Mouse (Mus musculus): ENCODE measurements around the gene Cachd1. TPM values are rescaled to one million over a fixed set of nuclear protein-coding genes. Genes with fewer than 3 reads are reported as not detected.

Cachd1 gene
- polyA plus RNA-seq, 1 experiment from 2014 or later: 31.1 TPM

GRCm38 (mm10) chr4:100973641-100974454 is 197.4 kb downstream of the Cachd1 start:
- H3K9me3 ChIP-seq (replicated peaks; ENCODE audit: control insufficient read depth, low read length, poor library complexity, severe bottlenecking): no peaks in the 10 kb centered on the region
- peaks cover 9% of the 10 kb centered on the region for H3K4me1 ChIP-seq (ENCODE audit: control insufficient read depth, insufficient read depth, low read length)
- 14% methylated on average over 16 of the region's 16 CpGs for WGBS
- H3K4me2 ChIP-seq (ENCODE audit: low read length): no peak overlapping the region
- ATAC-seq: peak; percentile 92
- peak overlapping the region; percentile 51 for H3K27ac ChIP-seq (ENCODE audit: low read length)
- no peaks in the 10 kb centered on the region for H3K27me3 ChIP-seq (ENCODE audit: control insufficient read depth, insufficient read depth, low read depth, low read length)
- no peak overlapping the region for H3K9ac ChIP-seq (ENCODE audit: low read depth, low read length)
- H3K4me3 ChIP-seq (ENCODE audit: low read depth, low read length): no peak overlapping the region
- peaks cover 13% of the 10 kb centered on the region for H3K36me3 ChIP-seq (ENCODE audit: control insufficient read depth, insufficient read depth, low read length)

GRCm38 (mm10) chr4:100974455-100975035 is 198.1 kb downstream of the Cachd1 start:
- H3K4me2 ChIP-seq (ENCODE audit: low read length): no peak overlapping the region
- H3K4me3 ChIP-seq (ENCODE audit: low read depth, low read length): no peak overlapping the region
- H3K27me3 ChIP-seq (ENCODE audit: control insufficient read depth, insufficient read depth, low read depth, low read length): no peaks in the 10 kb centered on the region
- H3K27ac ChIP-seq (ENCODE audit: low read length): peak overlapping the region; percentile 51
- peak; percentile 62 for ATAC-seq
- H3K9me3 ChIP-seq (replicated peaks; ENCODE audit: control insufficient read depth, low read length, poor library complexity, severe bottlenecking): no peaks in the 10 kb centered on the region
- peaks cover 9% of the 10 kb centered on the region for H3K4me1 ChIP-seq (ENCODE audit: control insufficient read depth, insufficient read depth, low read length)
- H3K36me3 ChIP-seq (ENCODE audit: control insufficient read depth, insufficient read depth, low read length): peaks cover 7% of the 10 kb centered on the region
- H3K9ac ChIP-seq (ENCODE audit: low read depth, low read length): no peak overlapping the region
- 24% methylated on average over 14 of the region's 14 CpGs for WGBS

GRCm38 (mm10) chr4:100977522-100977921 is 201.0 kb downstream of the Cachd1 start:
- 91% methylated on average over 7 of the region's 7 CpGs for WGBS

GRCm38 (mm10) chr4:100987187-100987586 is 210.7 kb downstream of the Cachd1 start:
- peaks cover 10% of the 10 kb centered on the region; the same call in 1 of the 2 replicates for H3K36me3 ChIP-seq (ENCODE audit: control insufficient read depth, insufficient read depth, low read length)
- peaks cover 3% of the 10 kb centered on the region for H3K4me1 ChIP-seq (ENCODE audit: control insufficient read depth, insufficient read depth, low read length)
- ATAC-seq: no peak

More at GRCm38 (mm10) chr4:100977522-100977921, 201.0 kb downstream of the Cachd1 start:
- Histone ChIP-seq H3K27ac (ENCODE audit: low read length) (no peak overlapping the region), H3K9me3 (replicated peaks; ENCODE audit: control insufficient read depth, low read length, poor library complexity, severe bottlenecking) (no peaks in the 10 kb centered on the region), H3K36me3 (ENCODE audit: control insufficient read depth, insufficient read depth, low read length) (peaks cover 2% of the 10 kb centered on the region; the same call in 1 of the 2 replicates), H3K4me3 (ENCODE audit: low read depth, low read length) (no peak overlapping the region), H3K27me3 (ENCODE audit: control insufficient read depth, insufficient read depth, low read depth, low read length) (no peaks in the 10 kb centered on the region), H3K4me1 (ENCODE audit: control insufficient read depth, insufficient read depth, low read length) (peaks cover 15% of the 10 kb centered on the region), H3K9ac (ENCODE audit: low read depth, low read length) (no peak overlapping the region), H3K4me2 (ENCODE audit: low read length) (no peak overlapping the region)
- ATAC-seq: no peak

GRCm38 (mm10) chr4:100988231-100988799 is 211.8 kb downstream of the Cachd1 start:
- no peaks in the 10 kb centered on the region for H3K9me3 ChIP-seq (replicated peaks; ENCODE audit: control insufficient read depth, low read length, poor library complexity, severe bottlenecking)
- no peak overlapping the region for H3K4me2 ChIP-seq (ENCODE audit: low read length)
- 48% methylated on average over 8 of the region's 8 CpGs for WGBS
- H3K9ac ChIP-seq (ENCODE audit: low read depth, low read length): no peak overlapping the region
- no peak overlapping the region for H3K4me3 ChIP-seq (ENCODE audit: low read depth, low read length)
- H3K36me3 ChIP-seq (ENCODE audit: control insufficient read depth, insufficient read depth, low read length): peaks cover 10% of the 10 kb centered on the region; the same call in 1 of the 2 replicates
- no peaks in the 10 kb centered on the region for H3K27me3 ChIP-seq (ENCODE audit: control insufficient read depth, insufficient read depth, low read depth, low read length)
- H3K27ac ChIP-seq (ENCODE audit: low read length): peak overlapping the region; percentile 61
- peak; percentile 43; the same call in 1 of the 2 replicates for ATAC-seq
- H3K4me1 ChIP-seq (ENCODE audit: control insufficient read depth, insufficient read depth, low read length): peaks cover 7% of the 10 kb centered on the region

More at GRCm38 (mm10) chr4:100987187-100987586, 210.7 kb downstream of the Cachd1 start:
- H3K27ac ChIP-seq (ENCODE audit: low read length): no peak overlapping the region
- H3K4me3 ChIP-seq (ENCODE audit: low read depth, low read length): no peak overlapping the region
- WGBS: 85% methylated on average over 1 of the region's 1 CpGs
- no peaks in the 10 kb centered on the region for H3K27me3 ChIP-seq (ENCODE audit: control insufficient read depth, insufficient read depth, low read depth, low read length)
- no peak overlapping the region for H3K9ac ChIP-seq (ENCODE audit: low read depth, low read length)
- H3K9me3 ChIP-seq (replicated peaks; ENCODE audit: control insufficient read depth, low read length, poor library complexity, severe bottlenecking): no peaks in the 10 kb centered on the region
- no peak overlapping the region for H3K4me2 ChIP-seq (ENCODE audit: low read length)

- Histone ChIP-seq H3K27me3 (ENCODE audit: control insufficient read depth, insufficient read depth, low read depth, low read length) (no peaks in the 10 kb centered on the region), H3K4me2 (ENCODE audit: low read length) (no peak overlapping the region), H3K27ac (ENCODE audit: low read length) (no peak overlapping the region), H3K4me3 (ENCODE audit: low read depth, low read length) (no peak overlapping the region), H3K36me3 (ENCODE audit: control insufficient read depth, insufficient read depth, low read length) (peaks cover 10% of the 10 kb centered on the region; the same call in 1 of the 2 replicates), H3K4me1 (ENCODE audit: control insufficient read depth, insufficient read depth, low read length) (peaks cover 22% of the 10 kb centered on the region), H3K9ac (ENCODE audit: low read depth, low read length) (no peak overlapping the region), H3K9me3 (replicated peaks; ENCODE audit: control insufficient read depth, low read length, poor library complexity, severe bottlenecking) (no peaks in the 10 kb centered on the region)
- no peak for ATAC-seq
- 26% methylated on average over 4 of the region's 4 CpGs for WGBS
Measured at GRCm38 (mm10) chr4:100990996-100991395, 214.5 kb downstream of the Cachd1 start.

GRCm38 (mm10) chr4:100992086-100992485 is 215.6 kb downstream of the Cachd1 start:
- Histone ChIP-seq H3K4me3 (ENCODE audit: low read depth, low read length) (no peak overlapping the region), H3K9me3 (replicated peaks; ENCODE audit: control insufficient read depth, low read length, poor library complexity, severe bottlenecking) (no peaks in the 10 kb centered on the region), H3K27ac (ENCODE audit: low read length) (no peak overlapping the region), H3K27me3 (ENCODE audit: control insufficient read depth, insufficient read depth, low read depth, low read length) (no peaks in the 10 kb centered on the region), H3K36me3 (ENCODE audit: control insufficient read depth, insufficient read depth, low read length) (0 out of 2 replicates have a peak, but pooled peaks cover 7% of the 10 kb centered on the region), H3K9ac (ENCODE audit: low read depth, low read length) (no peak overlapping the region), H3K4me2 (ENCODE audit: low read length) (no peak overlapping the region), H3K4me1 (ENCODE audit: control insufficient read depth, insufficient read depth, low read length) (peaks cover 32% of the 10 kb centered on the region)
- 88% methylated on average over 6 of the region's 6 CpGs for WGBS
- no peak for ATAC-seq

GRCm38 (mm10) chr4:100994442-100995255 is 218.2 kb downstream of the Cachd1 start:
- 38% methylated on average over 18 of the region's 18 CpGs for WGBS
- peaks cover 45% of the 10 kb centered on the region for H3K4me1 ChIP-seq (ENCODE audit: control insufficient read depth, insufficient read depth, low read length)
- no peak overlapping the region for H3K9ac ChIP-seq (ENCODE audit: low read depth, low read length)
- no peak overlapping the region for H3K27ac ChIP-seq (ENCODE audit: low read length)
- H3K36me3 ChIP-seq (ENCODE audit: control insufficient read depth, insufficient read depth, low read length): 0 out of 2 replicates have a peak, but pooled peaks cover 3% of the 10 kb centered on the region
- no peak overlapping the region for H3K4me2 ChIP-seq (ENCODE audit: low read length)
- no peak overlapping the region for H3K4me3 ChIP-seq (ENCODE audit: low read depth, low read length)
- no peaks in the 10 kb centered on the region for H3K9me3 ChIP-seq (replicated peaks; ENCODE audit: control insufficient read depth, low read length, poor library complexity, severe bottlenecking)
- ATAC-seq: peak; percentile 16; the same call in 1 of the 2 replicates
- no peaks in the 10 kb centered on the region for H3K27me3 ChIP-seq (ENCODE audit: control insufficient read depth, insufficient read depth, low read depth, low read length)
